Mouse (Mus musculus) C2C12 (cell line): ENCODE measurements around the gene Mlf1. TPM values are rescaled to one million over a fixed set of nuclear protein-coding genes. Genes with fewer than 3 reads are reported as not detected.

Experiments used
- H3K27me3 ChIP-seq: one replicate; pipeline ENCODE4 v1.6.1; 2011; ENCODE audit not compliant: control insufficient read depth, insufficient read depth, insufficient read length
- H3K36me3 ChIP-seq: one replicate; pipeline ENCODE4 v1.6.1; 2011; ENCODE audit not compliant: control insufficient read depth, insufficient read depth
- H3K4me3 ChIP-seq: one replicate; pipeline ENCODE4 v1.5.1; 2011; ENCODE audit warnings: mild to moderate bottlenecking, control low read depth; ENCODE audit not compliant: poor library complexity, insufficient read depth, severe bottlenecking
- H3K79me2 ChIP-seq: one replicate; pipeline ENCODE4 v1.6.1; 2011; ENCODE audit not compliant: control insufficient read depth, insufficient read depth
- H3K79me3 ChIP-seq: one replicate; pipeline ENCODE4 v1.6.1; 2011; ENCODE audit warnings: low read depth, control low read depth
- H3ac ChIP-seq: one replicate; pipeline ENCODE3; 2011; ENCODE audit warnings: low read depth; ENCODE audit not compliant: control insufficient read depth, insufficient read length
- CEBPB ChIP-seq: IDR thresholded peaks from one replicate; pipeline ENCODE4 v1.6.1; 2011; ENCODE audit warnings: low read depth, mild to moderate bottlenecking, control low read depth, moderate library complexity
- CTCF ChIP-seq: IDR thresholded peaks from one replicate; pipeline ENCODE4 v1.5.1; 2011; ENCODE audit not compliant: control insufficient read depth, insufficient read depth, insufficient read length
- FOSL1 ChIP-seq: IDR thresholded peaks from one replicate; pipeline ENCODE4 v1.8.0; 2011; ENCODE audit warnings: mild to moderate bottlenecking, low read length; ENCODE audit not compliant: poor library complexity, insufficient read depth, severe bottlenecking
- MAX ChIP-seq: IDR thresholded peaks from one replicate; pipeline ENCODE4 v1.6.1; 2011; ENCODE audit warnings: mild to moderate bottlenecking, control low read depth
- MYOD1 ChIP-seq: IDR thresholded peaks from one replicate; pipeline ENCODE4 v1.6.1; 2011; ENCODE audit warnings: low read depth; ENCODE audit not compliant: control insufficient read depth, insufficient read length
- MYOG ChIP-seq: IDR thresholded peaks from one replicate; pipeline ENCODE4 v1.6.1; 2011; ENCODE audit not compliant: control insufficient read depth, insufficient read length; ENCODE audit errors: extremely low read depth
- USF1 ChIP-seq: IDR thresholded peaks from one replicate; pipeline ENCODE4 v1.6.1; 2011; ENCODE audit warnings: low read depth, mild to moderate bottlenecking, control low read depth, moderate library complexity
- polyA plus RNA-seq: library from polyadenylated mRNA; unstranded; fragments of >200 nt; fragmentation: generic; extraction: Trizol; gene quantifications from one replicate; pipeline ENCODE4 v1.2.1, GENCODE M21; 2012; ENCODE audit warnings: missing spikeins

Mlf1 gene
- polyA plus RNA-seq, 1 experiment: 2.2 TPM

DNA sequence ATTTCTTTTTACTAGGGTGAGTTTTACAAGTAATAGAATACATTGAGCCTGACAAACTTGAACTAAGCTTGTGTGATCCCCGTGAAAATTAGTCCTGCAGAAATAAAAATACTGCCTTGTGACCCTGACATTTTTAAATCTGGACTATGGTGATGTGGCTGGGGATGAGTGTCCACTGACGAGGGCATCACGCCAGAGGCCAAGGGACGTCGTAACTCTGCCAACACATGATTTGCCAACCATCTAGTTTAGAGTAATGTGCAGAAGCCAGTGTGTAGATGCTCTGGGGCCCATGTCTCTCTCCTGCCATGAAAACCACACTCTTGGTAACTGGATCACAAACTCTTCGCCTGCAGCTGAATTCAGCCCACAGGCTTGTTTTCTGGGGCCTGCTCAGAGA, 6.4 kb upstream of the Mlf1 start:
- no peaks in the 10 kb centered on the region for H3K27me3 ChIP-seq

DNA sequence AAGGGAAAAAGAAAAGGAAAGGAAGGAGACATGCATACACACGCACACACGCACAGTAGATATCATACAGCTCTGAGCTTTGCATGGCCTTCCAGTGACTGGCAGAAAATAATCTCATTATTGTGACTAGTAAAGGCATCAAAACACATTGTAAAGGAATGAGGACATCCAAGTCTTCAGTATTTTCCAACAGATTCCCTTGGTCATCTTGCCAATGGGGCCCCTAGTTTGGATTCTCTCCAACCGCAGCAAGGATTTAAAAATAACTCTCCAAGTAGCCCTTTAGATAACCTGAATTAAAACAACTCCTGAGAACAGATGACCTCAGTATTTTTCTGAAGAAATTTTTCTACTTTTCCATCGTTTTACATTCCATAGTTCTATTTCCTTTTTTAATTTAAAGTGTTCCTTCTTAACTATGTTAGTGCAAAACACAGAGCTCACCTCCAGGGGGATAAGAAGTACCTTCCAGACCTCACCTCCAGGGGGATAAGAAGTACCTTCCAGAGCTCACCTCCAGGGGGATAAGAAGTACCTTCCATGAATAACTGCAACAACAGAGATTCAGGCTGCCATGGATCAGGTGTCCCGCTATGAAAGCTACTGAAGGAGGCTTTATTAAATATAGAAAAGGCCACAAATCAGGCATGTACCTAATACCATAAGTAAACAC, 4.4 kb upstream of the Mlf1 start:
- Histone ChIP-seq H3K79me3 (no peaks in the 10 kb centered on the region), H3K27me3 (no peaks in the 10 kb centered on the region), H3K4me3 (no peak overlapping the region), H3K79me2 (no peaks in the 10 kb centered on the region), H3K36me3 (no peaks in the 10 kb centered on the region), H3ac (no peak overlapping the region)
- TF ChIP-seq FOSL1: no peak
- no peak for TF ChIP-seq CTCF
- no peak for TF ChIP-seq USF1
- no peak for TF ChIP-seq MYOD1
- TF ChIP-seq MYOG: no peak
- no peak for TF ChIP-seq CEBPB
- no peak for TF ChIP-seq MAX

More for the DNA sequence above, 6.4 kb upstream of the Mlf1 start:
- H3K36me3 ChIP-seq: no peaks in the 10 kb centered on the region
- H3K4me3 ChIP-seq: no peak overlapping the region
- no peak for TF ChIP-seq CEBPB
- no peak for TF ChIP-seq CTCF
- no peak for TF ChIP-seq USF1
- no peak for TF ChIP-seq MAX
- TF ChIP-seq MYOD1: no peak
- no peak for TF ChIP-seq FOSL1
- TF ChIP-seq MYOG: no peak
- no peaks in the 10 kb centered on the region for H3K79me3 ChIP-seq
- H3K79me2 ChIP-seq: no peaks in the 10 kb centered on the region
- H3ac ChIP-seq: no peak overlapping the region

DNA sequence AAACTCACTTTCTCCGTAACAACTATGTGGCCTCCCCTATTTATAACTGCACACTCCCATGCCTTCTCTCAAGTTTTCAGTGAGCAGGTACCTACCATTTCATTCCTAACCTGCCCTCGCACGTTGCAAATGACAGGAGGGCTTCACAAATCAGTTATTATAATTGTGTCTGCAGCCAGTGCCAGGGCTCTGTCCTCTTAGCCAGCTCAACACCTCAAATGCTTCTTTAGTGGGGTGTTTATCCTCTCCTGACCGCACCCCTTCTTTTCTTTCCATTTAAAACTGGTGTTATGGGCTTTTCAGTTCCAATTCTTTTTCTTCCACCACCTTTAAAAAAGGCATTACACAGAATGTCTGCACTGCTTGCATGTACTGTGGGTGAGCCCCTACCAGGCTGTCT, 1.7 kb upstream of the Mlf1 start:
- Histone ChIP-seq H3K79me2 (no peaks in the 10 kb centered on the region), H3K79me3 (no peaks in the 10 kb centered on the region), H3ac (no peak overlapping the region), H3K36me3 (no peaks in the 10 kb centered on the region), H3K4me3 (no peak overlapping the region), H3K27me3 (no peaks in the 10 kb centered on the region)
- TF ChIP-seq MYOD1 (no peak), CEBPB (no peak), MAX (no peak), CTCF (no peak), FOSL1 (no peak), MYOG (no peak), USF1 (no peak)

- Histone ChIP-seq H3K36me3 (no peaks in the 10 kb centered on the region), H3K79me2 (no peaks in the 10 kb centered on the region), H3ac (no peak overlapping the region), H3K4me3 (no peak overlapping the region), H3K79me3 (no peaks in the 10 kb centered on the region), H3K27me3 (no peaks in the 10 kb centered on the region)
- no peak for TF ChIP-seq MAX
- no peak for TF ChIP-seq CEBPB
- TF ChIP-seq USF1: no peak
- TF ChIP-seq MYOD1: no peak
- TF ChIP-seq MYOG: no peak
- no peak for TF ChIP-seq CTCF
- TF ChIP-seq FOSL1: no peak
Measured at GRCm38 (mm10) chr3:67372781-67373180, 1.1 kb upstream of the Mlf1 start.

DNA sequence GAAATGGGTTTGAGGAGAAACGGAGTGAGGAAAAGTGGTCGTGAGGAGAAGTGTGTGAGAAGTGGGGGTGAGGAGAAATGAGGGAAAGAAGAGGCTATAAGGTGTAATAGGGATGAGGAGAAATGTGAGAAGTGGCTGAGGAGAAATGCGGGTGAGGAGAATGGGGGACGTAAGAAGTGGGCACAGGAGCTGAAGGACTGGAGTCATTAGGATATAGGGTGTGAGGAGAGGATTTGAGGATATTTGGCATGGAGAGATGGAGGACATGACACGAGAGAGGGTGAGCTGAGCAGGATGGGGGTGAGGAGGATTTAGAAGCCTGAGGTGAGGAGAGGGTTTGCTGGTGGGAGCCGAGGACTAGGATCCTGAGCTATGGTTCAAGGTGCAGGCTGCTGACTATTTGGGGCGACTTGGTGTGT, 472 bp downstream of the Mlf1 start:
- H3K4me3 ChIP-seq: no peak overlapping the region
- H3K27me3 ChIP-seq: no peaks in the 10 kb centered on the region
- no peak for TF ChIP-seq USF1
- TF ChIP-seq CTCF: no peak
- no peak for TF ChIP-seq MAX
- no peak for TF ChIP-seq MYOG
- no peak for TF ChIP-seq CEBPB
- no peak for TF ChIP-seq MYOD1
- TF ChIP-seq FOSL1: no peak
- H3K79me2 ChIP-seq: no peaks in the 10 kb centered on the region
- peak overlapping the region; percentile 45 for H3ac ChIP-seq
- no peaks in the 10 kb centered on the region for H3K79me3 ChIP-seq
- H3K36me3 ChIP-seq: no peaks in the 10 kb centered on the region
